Mouse (Mus musculus): ENCODE data around the gene Pcnx. TPM values are rescaled to one million over a fixed set of nuclear protein-coding genes. Genes with fewer than 3 reads are reported as not detected.
A peak's percentile ranks its signal among the peaks of the same experiment; 100 is the strongest.

Gene Pcnx
- polyA plus RNA-seq, 2 experiments = 0.71 to 2.4 TPM

DNA sequence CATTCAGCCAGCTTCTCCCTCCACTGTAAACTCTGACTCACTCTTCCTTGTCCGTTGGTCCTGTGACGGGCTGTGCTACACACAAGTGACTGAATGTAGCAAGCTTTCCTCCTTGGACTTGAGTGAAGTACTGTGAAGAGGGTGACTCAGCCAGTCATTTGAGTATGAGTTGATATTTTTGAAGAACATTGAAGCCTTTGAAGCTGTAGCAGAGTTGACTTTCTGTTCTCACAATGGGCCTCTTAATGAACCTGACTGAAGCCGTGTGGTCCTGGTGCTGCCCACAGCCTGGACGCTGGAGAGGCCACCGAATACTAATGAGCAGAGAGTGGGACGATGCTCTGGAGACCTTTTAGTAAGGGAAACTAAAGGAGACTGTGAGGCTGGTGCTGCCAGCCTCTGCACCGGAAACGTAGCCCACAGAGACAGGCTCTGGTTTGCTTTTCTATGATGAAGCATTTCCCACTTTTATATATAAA is 112.1 kb downstream of the Pcnx start:
- Histone ChIP-seq H3K27me3 (ENCODE audit: control insufficient read depth, insufficient read depth, low read length) (no peaks in the 10 kb centered on the region), H3K36me3 (replicated peaks; ENCODE audit: control insufficient read depth, insufficient read depth, low read depth) (no peaks in the 10 kb centered on the region), H3K9me3 (ENCODE audit: control insufficient read depth, low read length) (no peaks in the 10 kb centered on the region), H3K4me3 (ENCODE audit: insufficient read depth in 1 of 2, low read depth in 2 of 2, low read length in 2 of 2) (no peak overlapping the region), H3K27ac (no peak overlapping the region), H3K9ac (replicated peaks) (no peak overlapping the region), H3K4me1 (replicated peaks; ENCODE audit: control insufficient read depth in 2 of 2, insufficient read depth in 2 of 2, low read length in 1 of 2) (no peaks in the 10 kb centered on the region), H3K4me2 (ENCODE audit: low read depth) (no peak overlapping the region)
- TF ChIP-seq CTCF (IDR thresholded peaks at IDR 0.05; ENCODE audit: low read depth) = no peak
- no peak for TF ChIP-seq EP300 (IDR thresholded peaks at IDR 0.05; ENCODE audit: low read depth)
- DNase-seq (ENCODE audit: low read depth in 3 of 3, low spot score in 3 of 3) (peak in 1 of 3 experiments; percentile 30), ATAC-seq (ENCODE audit: insufficient read depth) (no peak)
- 73% methylated on average over 8 of the region's 8 CpGs for WGBS (ENCODE audit: insufficient replicate concordance)

DNA sequence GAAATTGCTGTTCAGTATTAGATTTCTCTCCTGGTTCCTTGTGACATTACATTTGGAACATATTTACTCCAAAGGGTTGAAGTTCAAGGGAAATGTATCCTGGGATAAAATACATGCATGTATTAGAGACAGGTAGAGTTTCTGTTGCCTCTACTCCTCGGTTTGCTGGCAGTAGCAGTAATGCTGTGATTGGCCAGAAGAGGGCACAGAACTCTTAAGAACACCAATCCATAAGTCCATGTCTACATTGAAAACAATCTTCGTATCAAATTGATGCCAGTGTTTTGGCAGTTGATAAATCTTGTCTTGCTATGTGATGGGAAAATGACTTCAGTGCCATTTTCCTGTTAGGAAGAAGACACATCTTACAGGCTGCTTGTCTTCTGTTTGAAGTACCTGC is 115.0 kb downstream of the Pcnx start:
- WGBS (ENCODE audit: insufficient replicate concordance) = 62% methylated on average over 2 of the region's 2 CpGs
- Histone ChIP-seq H3K4me2 (ENCODE audit: low read depth) (no peak overlapping the region), H3K27me3 (ENCODE audit: control insufficient read depth, insufficient read depth, low read length) (no peaks in the 10 kb centered on the region), H3K9me3 (ENCODE audit: control insufficient read depth, low read length) (no peaks in the 10 kb centered on the region), H3K4me3 (ENCODE audit: insufficient read depth in 1 of 2, low read depth in 2 of 2, low read length in 2 of 2) (no peak overlapping the region), H3K27ac (no peak overlapping the region), H3K9ac (replicated peaks) (no peak overlapping the region), H3K36me3 (replicated peaks; ENCODE audit: control insufficient read depth, insufficient read depth, low read depth) (no peaks in the 10 kb centered on the region), H3K4me1 (replicated peaks; ENCODE audit: control insufficient read depth in 2 of 2, insufficient read depth in 2 of 2, low read length in 1 of 2) (no peaks in the 10 kb centered on the region)
- TF ChIP-seq CTCF (IDR thresholded peaks at IDR 0.05; ENCODE audit: low read depth) (peak; percentile 30; the same call in 1 of the 2 replicates), EP300 (IDR thresholded peaks at IDR 0.05; ENCODE audit: low read depth) (no peak)
- ATAC-seq (ENCODE audit: insufficient read depth) = no peak
- peak in 1 of 3 experiments; percentile 2 for DNase-seq (ENCODE audit: low read depth in 3 of 3, low spot score in 3 of 3)

DNA sequence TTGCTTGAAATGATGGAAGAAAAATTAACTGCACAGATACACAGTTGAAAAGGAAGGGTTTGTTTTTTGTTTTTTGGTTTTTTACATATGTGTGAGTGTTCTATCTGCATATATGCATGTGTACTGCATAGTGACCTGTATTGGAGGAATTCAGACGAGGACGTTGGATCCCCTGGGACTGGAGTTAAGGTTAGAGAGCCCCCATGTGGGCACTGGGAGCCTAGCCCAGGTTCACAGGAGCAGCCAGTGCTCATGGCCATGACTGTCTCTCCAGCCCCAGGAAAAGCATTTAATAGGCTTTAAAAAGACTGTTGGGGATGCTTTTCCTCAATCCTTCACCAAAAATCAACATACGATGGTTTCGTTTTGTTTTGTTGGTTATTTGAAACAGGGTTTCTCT is 117.5 kb downstream of the Pcnx start:
- no peaks in the 10 kb centered on the region for H3K36me3 ChIP-seq (replicated peaks; ENCODE audit: control insufficient read depth, insufficient read depth, low read depth)
- H3K9me3 ChIP-seq (ENCODE audit: control insufficient read depth, low read length) = no peaks in the 10 kb centered on the region
- no peaks in the 10 kb centered on the region for H3K4me1 ChIP-seq (replicated peaks; ENCODE audit: control insufficient read depth in 2 of 2, insufficient read depth in 2 of 2, low read length in 1 of 2)
- ATAC-seq (ENCODE audit: insufficient read depth) (no peak), DNase-seq (ENCODE audit: low read depth in 3 of 3, low spot score in 3 of 3) (no peak)
- TF ChIP-seq CTCF (IDR thresholded peaks at IDR 0.05; ENCODE audit: low read depth) (0 out of 2 replicates have a peak, but pooled peaks have one; percentile 21), EP300 (IDR thresholded peaks at IDR 0.05; ENCODE audit: low read depth) (no peak)
- H3K27me3 ChIP-seq (ENCODE audit: control insufficient read depth, insufficient read depth, low read length) = no peaks in the 10 kb centered on the region
- H3K4me3 ChIP-seq (ENCODE audit: insufficient read depth in 1 of 2, low read depth in 2 of 2, low read length in 2 of 2) = no peak overlapping the region
- WGBS (ENCODE audit: insufficient replicate concordance) = 50% methylated on average over 4 of the region's 4 CpGs
- no peak overlapping the region for H3K4me2 ChIP-seq (ENCODE audit: low read depth)
- no peak overlapping the region for H3K27ac ChIP-seq
- H3K9ac ChIP-seq (replicated peaks) = no peak overlapping the region

DNA sequence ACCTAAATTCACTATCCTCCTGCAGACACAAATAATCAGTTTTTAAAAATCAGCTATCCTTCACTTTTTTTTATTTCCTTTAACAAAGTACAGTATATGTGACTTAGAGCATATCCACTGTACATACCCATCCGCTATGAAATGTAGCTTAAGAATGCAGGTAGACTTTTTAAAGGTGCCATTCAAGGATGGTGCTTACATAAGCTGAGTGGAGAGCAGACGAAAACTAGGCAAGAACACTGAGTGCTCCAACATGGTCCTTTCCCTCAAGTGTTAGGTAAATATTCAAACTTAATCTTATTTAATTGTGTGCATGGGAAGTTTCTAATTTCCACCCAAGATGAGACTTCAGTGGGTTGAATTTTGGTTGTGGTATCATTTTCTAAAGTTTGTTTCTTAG is 119.5 kb downstream of the Pcnx start:
- H3K27ac ChIP-seq = no peak overlapping the region
- no peaks in the 10 kb centered on the region for H3K9me3 ChIP-seq (ENCODE audit: control insufficient read depth, low read length)
- DNase-seq (ENCODE audit: low read depth in 3 of 3, low spot score in 3 of 3) = no peak
- no peak for ATAC-seq (ENCODE audit: insufficient read depth)
- H3K4me1 ChIP-seq (replicated peaks; ENCODE audit: control insufficient read depth in 2 of 2, insufficient read depth in 2 of 2, low read length in 1 of 2) = no peaks in the 10 kb centered on the region
- H3K4me2 ChIP-seq (ENCODE audit: low read depth) = no peak overlapping the region
- H3K9ac ChIP-seq (replicated peaks) = no peak overlapping the region
- H3K27me3 ChIP-seq (ENCODE audit: control insufficient read depth, insufficient read depth, low read length) = no peaks in the 10 kb centered on the region
- WGBS (ENCODE audit: insufficient replicate concordance) = 62% methylated on average over 2 of the region's 2 CpGs
- no peak for TF ChIP-seq EP300 (IDR thresholded peaks at IDR 0.05; ENCODE audit: low read depth)
- TF ChIP-seq CTCF (IDR thresholded peaks at IDR 0.05; ENCODE audit: low read depth) = no peak
- no peak overlapping the region for H3K4me3 ChIP-seq (ENCODE audit: insufficient read depth in 1 of 2, low read depth in 2 of 2, low read length in 2 of 2)
- no peaks in the 10 kb centered on the region for H3K36me3 ChIP-seq (replicated peaks; ENCODE audit: control insufficient read depth, insufficient read depth, low read depth)

DNA sequence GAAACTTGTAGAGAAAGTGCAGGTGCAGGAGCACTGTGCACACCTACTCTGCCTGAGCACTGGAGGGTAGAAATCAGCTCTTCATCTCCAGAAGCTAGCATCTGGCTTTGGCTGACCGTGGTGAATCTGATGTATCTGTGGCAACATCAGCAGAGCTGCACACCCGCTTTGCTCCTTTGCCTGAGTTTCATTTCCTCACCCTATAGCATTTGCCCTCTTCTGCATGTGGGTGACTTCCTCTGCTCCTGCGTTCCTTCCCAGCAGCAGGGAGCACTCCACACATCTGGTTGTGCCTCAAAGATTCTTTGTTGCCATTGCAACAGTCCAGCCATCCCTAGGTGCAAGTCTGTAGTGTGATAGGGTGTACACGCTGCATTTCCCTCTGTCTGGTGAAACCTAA is 132.3 kb downstream of the Pcnx start:
- Histone ChIP-seq H3K9ac (replicated peaks) (no peak overlapping the region), H3K27ac (no peak overlapping the region), H3K27me3 (ENCODE audit: control insufficient read depth, insufficient read depth, low read length) (no peaks in the 10 kb centered on the region), H3K36me3 (replicated peaks; ENCODE audit: control insufficient read depth, insufficient read depth, low read depth) (no peaks in the 10 kb centered on the region), H3K4me2 (ENCODE audit: low read depth) (no peak overlapping the region), H3K4me3 (ENCODE audit: insufficient read depth in 1 of 2, low read depth in 2 of 2, low read length in 2 of 2) (no peak overlapping the region), H3K4me1 (replicated peaks; ENCODE audit: control insufficient read depth in 2 of 2, insufficient read depth in 2 of 2, low read length in 1 of 2) (no peaks in the 10 kb centered on the region), H3K9me3 (ENCODE audit: control insufficient read depth, low read length) (no peaks in the 10 kb centered on the region)
- WGBS (ENCODE audit: insufficient replicate concordance) = 67% methylated on average over 4 of the region's 4 CpGs
- DNase-seq (ENCODE audit: low read depth in 3 of 3, low spot score in 3 of 3) = no peak
- no peak for ATAC-seq (ENCODE audit: insufficient read depth)
- TF ChIP-seq CTCF (IDR thresholded peaks at IDR 0.05; ENCODE audit: low read depth) (no peak), EP300 (IDR thresholded peaks at IDR 0.05; ENCODE audit: low read depth) (no peak)
